Mouse (Mus musculus): Measurements from ENCODE around the gene Ldlrad3. TPM values are rescaled to one million over a fixed set of nuclear protein-coding genes. Genes with fewer than 3 reads are reported as not detected.

Ldlrad3 gene
- polyA plus RNA-seq (2017; shearing (Covaris generic)) = under 1 TPM; 0.11 to 0.41 TPM

GRCm38 (mm10) chr2:102185951-102186561, at the start of gene Ldlrad3:
Gene Ldlrad3, minus strand, starts transcription at chr2:102186385.

Other genes starting within 250 kb of the Ldlrad3 start
- 10 to 100 TPM; 30.9 to 33.7 TPM for gene Trim44, start 221.4 kb upstream of the Ldlrad3 start, polyA plus RNA-seq (2017; shearing (Covaris generic))

Data from activated CD4-positive, CD25-positive, alpha-beta regulatory T cell (primary cell).